ENCODE assay signal across 11 mouse cellular contexts in genomic region chr3:88618074-88618871, GRCm38 (mm10). TPM values are rescaled to one million over a fixed set of nuclear protein-coding genes. Genes with fewer than 3 reads are reported as not detected.
DNase-seq lines count a peak whose midpoint lies in the region; ATAC-seq and TF ChIP-seq lines count a peak whose summit lies in the region.
"Had no signal": no experiment of that assay in that cellular context is flagged by ENCODE, and none has a peak within 500 bp of the region (broad histone marks: within the 10 kb centered on the region; RNA-seq: fewer than 3 reads in every experiment).

No protein-coding gene starts in this region.

- H3K27ac ChIP-seq in bone marrow macrophage, adult 2 months (ENCODE audit: insufficient read depth, low read depth, low read length): peak overlapping the region; percentile 52
- H3K27ac ChIP-seq in liver, embryonic 15.5 days (replicated peaks): peak overlapping the region; percentile 19; the same call in 1 of the 2 replicates
- H3K27ac ChIP-seq: hindbrain, embryonic 15.5 days had no signal

- 0 out of 2 replicates have a peak, but pooled peaks cover 8% of the 10 kb centered on the region for H3K27me3 ChIP-seq in liver, embryonic 15.5 days
- H3K27me3 ChIP-seq: hindbrain, embryonic 15.5 days had no signal

- H3K9ac ChIP-seq in liver, embryonic 15.5 days: no peak overlapping the region
- H3K9ac ChIP-seq: hindbrain, embryonic 15.5 days had no signal

- WGBS in liver, embryonic 15.5 days (ENCODE audit: insufficient replicate concordance): 50% methylated on average over 8 of the region's 8 CpGs

- intact Hi-C loops in heart, postnatal 36 days (cut with DNase I): no loop called here
- intact Hi-C loops in heart, postnatal 10 days (cut with DNase I): no loop called here
- intact Hi-C loops in gastrocnemius, postnatal 14 days (cut with DNase I; ENCODE audit: low total_unique reads): no loop called here

- no peaks in the 10 kb centered on the region for H3K9me3 ChIP-seq in liver, embryonic 15.5 days (replicated peaks)
- H3K9me3 ChIP-seq: hindbrain, embryonic 15.5 days had no signal

- no peak overlapping the region for H3K4me3 ChIP-seq in bone marrow macrophage, adult 2 months (ENCODE audit: insufficient read depth, low read length)
- H3K4me3 ChIP-seq in liver, embryonic 15.5 days (replicated peaks): no peak overlapping the region
- H3K4me3 ChIP-seq: hindbrain, embryonic 15.5 days had no signal

- TF ChIP-seq CTCF in bone marrow macrophage, adult 2 months (IDR thresholded peaks at IDR 0.05; ENCODE audit: low read depth, low read length): no peak

- DNase-seq in heart, adult 11 months: peak; percentile 97
- DNase-seq in heart, postnatal 36 days: no peak
- peak; percentile 51 to 55 for DNase-seq in heart, postnatal 10 days
- no peak for DNase-seq in ovary, postnatal 10 days (ENCODE audit: low spot score)
- DNase-seq in gastrocnemius, postnatal 14 days: no peak
- no peak for DNase-seq in neural tube, embryonic 10.5 days (ENCODE audit: extremely low spot score, low spot score)

- no peaks in the 10 kb centered on the region for H3K36me3 ChIP-seq in liver, embryonic 15.5 days (replicated peaks)
- H3K36me3 ChIP-seq: hindbrain, embryonic 15.5 days had no signal

- no peak for TF ChIP-seq POLR2A in bone marrow macrophage, adult 2 months (IDR thresholded peaks at IDR 0.05; ENCODE audit: borderline replicate concordance, low read depth, low read length)

- ATAC-seq in liver, embryonic 15.5 days (ENCODE audit: insufficient read depth): peak; percentile 11; the same call in 1 of the 2 replicates

- H3K4me1 ChIP-seq in bone marrow macrophage, adult 2 months (ENCODE audit: control insufficient read depth, insufficient read depth, low read length): peaks cover 36% of the 10 kb centered on the region
- H3K4me1 ChIP-seq in liver, embryonic 15.5 days (replicated peaks): peaks cover 71% of the 10 kb centered on the region

- no peak overlapping the region for H3K4me2 ChIP-seq in liver, embryonic 15.5 days
- H3K4me2 ChIP-seq: hindbrain, embryonic 15.5 days had no signal

RNA-seq across cellular contexts. Expression of gene Arhgef2, which starts 12.5 kb away (rescaled TPM):
- total RNA-seq in heart, postnatal 36 days (2021): 10 to 100 TPM; 42.2 to 51.1 TPM
- polyA plus RNA-seq in bone marrow macrophage, adult 2 months (2012; ENCODE audit: insufficient read depth, insufficient read length, missing spikeins): 140 and 154 TPM in 2 replicates
- 10 to 100 TPM; 89.5 to 96.3 TPM for total RNA-seq in heart, postnatal 10 days (2021)
- 14.4 and 15.0 TPM in 2 replicates for polyA plus RNA-seq in liver, embryonic 15.5 days (2015; fragmentation: Nextera tagmentation; extraction: Ambion mirVana)
- total RNA-seq in gastrocnemius, postnatal 14 days (2021): 10 to 100 TPM; 42.5 to 48.1 TPM

RNA-seq across cellular contexts. Expression of gene Rxfp4, which starts 34.7 kb away (rescaled TPM):
- under 1 TPM in 1 of 2 experiments, not detected in 1; 0.22 TPM for total RNA-seq in heart, postnatal 36 days (2021)
- polyA plus RNA-seq in bone marrow macrophage, adult 2 months (2012; ENCODE audit: insufficient read depth, insufficient read length, missing spikeins): not detected in 2 replicates
- not detected for total RNA-seq in heart, postnatal 10 days (2021)
- polyA plus RNA-seq in liver, embryonic 15.5 days (2015; fragmentation: Nextera tagmentation; extraction: Ambion mirVana): not detected in 2 replicates
- not detected for total RNA-seq in gastrocnemius, postnatal 14 days (2021)
- total RNA-seq: midbrain, postnatal 0 days had no signal
- polyA plus RNA-seq: hindbrain, embryonic 15.5 days; limb, embryonic 11.5 days; midbrain, postnatal 0 days had no signal

RNA-seq across cellular contexts. Expression of gene Ssr2, which starts 42.6 kb away (rescaled TPM):
- total RNA-seq in heart, postnatal 36 days (2021): 10 to 100 TPM; 70.7 to 73.8 TPM
- 71.3 and 83.2 TPM in 2 replicates for polyA plus RNA-seq in bone marrow macrophage, adult 2 months (2012; ENCODE audit: insufficient read depth, insufficient read length, missing spikeins)
- total RNA-seq in heart, postnatal 10 days (2021): 100 to 1,000 TPM; 127 to 130 TPM
- 190 and 206 TPM in 2 replicates for polyA plus RNA-seq in liver, embryonic 15.5 days (2015; fragmentation: Nextera tagmentation; extraction: Ambion mirVana)
- total RNA-seq in gastrocnemius, postnatal 14 days (2021): 10 to 100 TPM; 80.7 to 98.2 TPM

Comparison
In these comparisons a context has a peak if more than half of its experiments do, and no peak if none do; other contexts are left out.
1. DNase-seq: peak in heart, adult 11 months (single experiment) and heart, postnatal 10 days (2 of 2); none in heart, postnatal 36 days (0 of 2), ovary, postnatal 10 days (single experiment), gastrocnemius, postnatal 14 days (single experiment) and neural tube, embryonic 10.5 days (single experiment).